Mouse (Mus musculus) stomach, postnatal 0 days (tissue): ENCODE data around the gene Arpp21.

ENCODE experiments used
- CTCF ChIP-seq: IDR thresholded peaks from 2 replicates; pipeline ENCODE4 v1.5.1; 2016; ENCODE audit warnings: antibody characterized with exemption, low read depth, mild to moderate bottlenecking, moderate library complexity
- EP300 ChIP-seq: optimal IDR thresholded peaks from 2 replicates; pipeline ENCODE3; 2016; ENCODE audit warnings: antibody characterized with exemption

DNA sequence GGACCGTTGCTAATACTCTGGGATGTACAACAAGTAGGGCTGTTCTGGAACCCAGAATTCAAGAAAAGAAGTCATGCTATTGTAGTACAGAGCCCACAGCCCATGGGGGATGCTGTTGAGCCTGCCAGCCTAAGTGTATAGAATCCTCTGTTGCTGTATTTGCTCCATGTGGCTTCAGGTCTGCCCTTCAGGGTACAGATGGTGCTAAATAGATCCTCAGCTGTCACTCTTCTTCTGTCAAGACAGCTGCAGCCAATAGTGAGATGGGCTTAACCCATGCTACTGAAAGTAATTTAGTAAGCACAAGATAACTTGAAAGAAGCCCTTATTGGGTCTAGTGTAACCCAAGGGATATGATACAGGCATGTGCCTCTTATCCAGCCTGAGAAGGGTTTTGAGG is 195.2 kb downstream of the Arpp21 start:
- TF ChIP-seq CTCF (no peak), EP300 (no peak)
